Mouse (Mus musculus) heart, embryonic 11.5 days (tissue): ENCODE measurements around the gene Nsmf. TPM values are rescaled to one million over a fixed set of nuclear protein-coding genes. Genes with fewer than 3 reads are reported as not detected.
A peak's percentile ranks its signal among the peaks of the same experiment; 100 is the strongest.

ENCODE experiments used
- ATAC-seq: fragments of 200-750 bp; cut with Nextera tagmentation; replicated peaks from 2 replicates; pipeline ENCODE4 v1.8.0; 2017; ENCODE audit warnings: moderate library complexity; ENCODE audit not compliant: insufficient number of reproducible peaks, low FRiP score, low TSS enrichment
- H3K27ac ChIP-seq: fragments of 300-500 bp; sonication (generic); 2 replicates; pipeline ENCODE4 v1.5.1; 2014; ENCODE audit warnings: mild to moderate bottlenecking, low read depth, low read length
- H3K27me3 ChIP-seq: fragments of 300-500 bp; sonication (generic); 2 replicates; pipeline ENCODE4 v1.6.1; 2014; ENCODE audit warnings: mild to moderate bottlenecking, low read length, mixed read lengths; ENCODE audit not compliant: control insufficient read depth, insufficient read depth
- H3K36me3 ChIP-seq: fragments of 300-500 bp; sonication (generic); 2 replicates; pipeline ENCODE4 v1.6.1; 2014; ENCODE audit warnings: mild to moderate bottlenecking, low read length, moderate library complexity, mixed read lengths; ENCODE audit not compliant: control insufficient read depth, insufficient read depth
- H3K4me1 ChIP-seq: fragments of 300-500 bp; sonication (generic); 2 replicates; pipeline ENCODE4 v1.6.1; 2014; ENCODE audit warnings: low read length; ENCODE audit not compliant: control insufficient read depth, insufficient read depth
- H3K4me2 ChIP-seq: fragments of 300-500 bp; sonication (generic); 2 replicates; pipeline ENCODE4 v1.6.1; 2014; ENCODE audit warnings: mild to moderate bottlenecking, moderate library complexity
- H3K4me3 ChIP-seq: fragments of 300-500 bp; sonication (generic); 2 replicates; pipeline ENCODE4 v1.5.1; 2014; ENCODE audit warnings: low read depth, low read length
- H3K9ac ChIP-seq: fragments of 300-500 bp; sonication (generic); 2 replicates; pipeline ENCODE4 v1.6.1; 2014; ENCODE audit warnings: mild to moderate bottlenecking, low read depth, low read length, moderate library complexity
- H3K9me3 ChIP-seq: fragments of 300-500 bp; sonication (generic); replicated peaks from 2 replicates; pipeline ENCODE4 v1.6.1; 2016; ENCODE audit warnings: low read length; ENCODE audit not compliant: control insufficient read depth
- WGBS: fragments of 180-500 bp; shearing (Covaris S2); extraction: QIAGEN DNeasy Blood & Tissue Kit; methylation state at CpG from one replicate; pipeline ENCODE4 v1.1.7; 2014; ENCODE audit not compliant: insufficient replicate concordance; 5-methylcytosine and 5-hydroxymethylcytosine counted together
- polyA plus RNA-seq: library from polyadenylated mRNA; unstranded; fragments of >200 nt; fragmentation: Nextera tagmentation; extraction: Ambion mirVana; gene quantifications from 2 replicates; pipeline ENCODE4 v1.2.1, GENCODE M21; 2014

Nsmf gene
- polyA plus RNA-seq, 1 experiment from 2014 or later, result 37.7 TPM

- H3K4me1 ChIP-seq, result peaks cover 8% of the 10 kb centered on the region
- H3K27me3 ChIP-seq, result no peaks in the 10 kb centered on the region
- H3K4me2 ChIP-seq, result no peak overlapping the region
- H3K27ac ChIP-seq, result no peak overlapping the region
- 81% methylated on average over 6 of the region's 6 CpGs for WGBS
- H3K9ac ChIP-seq, result no peak overlapping the region
- no peak overlapping the region for H3K4me3 ChIP-seq
- no peak for ATAC-seq
- no peaks in the 10 kb centered on the region for H3K9me3 ChIP-seq
- no peaks in the 10 kb centered on the region for H3K36me3 ChIP-seq
Observed at GRCm38 (mm10) chr2:25053101-25053500, 1.1 kb upstream of the Nsmf start.

- Histone ChIP-seq H3K4me2 (peak overlapping the region; percentile 83), H3K27ac (no peak overlapping the region), H3K9me3 (no peaks in the 10 kb centered on the region), H3K27me3 (no peaks in the 10 kb centered on the region), H3K4me1 (peaks cover 8% of the 10 kb centered on the region), H3K36me3 (no peaks in the 10 kb centered on the region), H3K9ac (peak overlapping the region; percentile 77), H3K4me3 (peak overlapping the region; percentile 70)
- WGBS, result 73% methylated on average over 2 of the region's 2 CpGs
- no peak for ATAC-seq
Observed at GRCm38 (mm10) chr2:25055068-25055405, 882 bp downstream of the Nsmf start.

GRCm38 (mm10) chr2:25055409-25056155 is 1.4 kb downstream of the Nsmf start:
- Histone ChIP-seq H3K27me3 (no peaks in the 10 kb centered on the region), H3K4me3 (peak overlapping the region; percentile 70; the same call in 1 of the 2 replicates), H3K9me3 (no peaks in the 10 kb centered on the region), H3K4me1 (peaks cover 8% of the 10 kb centered on the region), H3K9ac (peak overlapping the region; percentile 77; the same call in 1 of the 2 replicates), H3K4me2 (peak overlapping the region; percentile 83), H3K36me3 (no peaks in the 10 kb centered on the region), H3K27ac (no peak overlapping the region)
- WGBS, result 86% methylated on average over 21 of the region's 21 CpGs
- ATAC-seq, result no peak

DNA sequence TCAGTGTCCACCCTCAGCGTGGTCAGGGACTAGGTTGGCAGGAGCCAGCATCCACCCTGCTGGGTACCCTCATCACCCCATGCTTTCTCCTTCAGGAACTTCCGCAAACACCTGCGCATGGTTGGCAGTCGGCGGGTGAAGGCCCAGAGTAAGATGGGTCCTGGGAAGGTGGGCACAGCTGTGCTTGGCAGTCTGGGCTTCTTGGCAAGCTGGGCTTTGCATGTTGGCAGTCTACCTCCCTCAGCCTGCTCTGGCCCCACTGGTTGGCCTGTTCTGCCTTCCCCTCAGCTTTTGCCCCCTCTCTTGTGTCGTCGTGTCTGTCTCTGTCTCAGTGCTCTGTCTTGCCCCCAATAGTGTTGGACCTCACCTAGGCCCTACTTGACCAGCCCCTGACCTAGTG is 4.8 kb downstream of the Nsmf start:
- Histone ChIP-seq H3K36me3 (no peaks in the 10 kb centered on the region), H3K9ac (no peak overlapping the region), H3K27ac (no peak overlapping the region), H3K4me2 (no peak overlapping the region), H3K4me1 (peaks cover 8% of the 10 kb centered on the region), H3K4me3 (no peak overlapping the region), H3K9me3 (no peaks in the 10 kb centered on the region), H3K27me3 (no peaks in the 10 kb centered on the region)
- 79% methylated on average over 7 of the region's 7 CpGs for WGBS
- ATAC-seq, result no peak

- Histone ChIP-seq H3K27me3 (no peaks in the 10 kb centered on the region), H3K4me3 (no peak overlapping the region), H3K36me3 (no peaks in the 10 kb centered on the region), H3K9ac (no peak overlapping the region), H3K9me3 (no peaks in the 10 kb centered on the region), H3K4me2 (no peak overlapping the region), H3K4me1 (no peaks in the 10 kb centered on the region), H3K27ac (no peak overlapping the region)
- no peak for ATAC-seq
- WGBS, result 90% methylated on average over 5 of the region's 5 CpGs
Observed at GRCm38 (mm10) chr2:25063523-25063922, 9.4 kb downstream of the Nsmf start.

GRCm38 (mm10) chr2:25064285-25064684 is 10.1 kb downstream of the Nsmf start:
- 75% methylated on average over 1 of the region's 1 CpGs for WGBS
- no peak overlapping the region for H3K9ac ChIP-seq
- no peak for ATAC-seq
- no peak overlapping the region for H3K4me2 ChIP-seq
- no peaks in the 10 kb centered on the region for H3K36me3 ChIP-seq
- H3K27ac ChIP-seq, result no peak overlapping the region
- H3K4me3 ChIP-seq, result no peak overlapping the region
- H3K4me1 ChIP-seq, result no peaks in the 10 kb centered on the region
- H3K9me3 ChIP-seq, result no peaks in the 10 kb centered on the region
- no peaks in the 10 kb centered on the region for H3K27me3 ChIP-seq

DNA sequence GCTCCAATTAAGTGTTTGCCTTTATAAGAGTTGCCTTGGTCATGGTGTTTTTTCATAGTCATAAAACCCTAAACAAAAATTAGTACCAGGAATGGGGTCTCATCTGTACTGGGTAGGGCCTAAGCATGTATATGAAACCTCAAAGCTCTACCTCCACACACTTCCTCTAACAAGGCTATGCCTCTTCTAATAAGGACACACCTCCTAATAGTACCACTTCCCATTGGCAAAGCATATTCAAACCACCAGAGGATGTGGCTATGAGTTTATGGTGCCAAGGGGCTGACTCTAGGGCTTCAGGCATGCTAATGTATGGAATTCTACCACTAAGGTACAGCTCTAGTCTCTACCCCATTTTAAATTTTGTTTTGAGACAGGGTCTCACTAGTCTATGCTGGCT is 11.4 kb downstream of the Nsmf start:
- H3K27me3 ChIP-seq, result no peaks in the 10 kb centered on the region
- H3K4me1 ChIP-seq, result no peaks in the 10 kb centered on the region
- no peak overlapping the region for H3K9ac ChIP-seq
- H3K4me2 ChIP-seq, result no peak overlapping the region
- H3K4me3 ChIP-seq, result no peak overlapping the region
- ATAC-seq, result no peak
- no peaks in the 10 kb centered on the region for H3K9me3 ChIP-seq
- no peaks in the 10 kb centered on the region for H3K36me3 ChIP-seq
- no peak overlapping the region for H3K27ac ChIP-seq

- Histone ChIP-seq H3K4me1 (no peaks in the 10 kb centered on the region), H3K27ac (no peak overlapping the region), H3K27me3 (no peaks in the 10 kb centered on the region), H3K36me3 (no peaks in the 10 kb centered on the region), H3K9ac (no peak overlapping the region), H3K9me3 (no peaks in the 10 kb centered on the region), H3K4me2 (no peak overlapping the region), H3K4me3 (no peak overlapping the region)
- WGBS, result 75% methylated on average over 4 of the region's 4 CpGs
- ATAC-seq, result no peak
Observed at GRCm38 (mm10) chr2:25066552-25066951, 12.4 kb downstream of the Nsmf start.

- Histone ChIP-seq H3K27ac (no peak overlapping the region), H3K27me3 (no peaks in the 10 kb centered on the region), H3K36me3 (no peaks in the 10 kb centered on the region), H3K4me1 (no peaks in the 10 kb centered on the region), H3K9ac (no peak overlapping the region), H3K9me3 (no peaks in the 10 kb centered on the region), H3K4me3 (no peak overlapping the region), H3K4me2 (no peak overlapping the region)
- no peak for ATAC-seq
- 75% methylated on average over 4 of the region's 4 CpGs for WGBS
Observed at GRCm38 (mm10) chr2:25069537-25069936, 15.4 kb downstream of the Nsmf start.
